Mouse (Mus musculus) hindlimb bud, embryonic 11.5 days (tissue): ENCODE data around the gene Zscan2.

Experiments
- DNase-seq: peaks from one replicate; pipeline ENCODE4 v3.0.0-alpha.2; 2012; ENCODE audit warnings: low read depth, low spot score; ENCODE audit errors: extremely low spot score

Zscan2 gene

GRCm38 (mm10) chr7:80919647-80920008, 58.9 kb downstream of the Zscan2 start:
- no peak for DNase-seq

GRCm38 (mm10) chr7:80923165-80923564, 62.4 kb downstream of the Zscan2 start:
- no peak for DNase-seq
